Mouse (Mus musculus): ENCODE measurements around the gene Gm47995.
"Not testable (repeated sequence)": the region's sequence is repeated elsewhere in the genome, so short reads cannot be mapped to it uniquely, and the experiment has no call there.

Gene Gm47995

DNA sequence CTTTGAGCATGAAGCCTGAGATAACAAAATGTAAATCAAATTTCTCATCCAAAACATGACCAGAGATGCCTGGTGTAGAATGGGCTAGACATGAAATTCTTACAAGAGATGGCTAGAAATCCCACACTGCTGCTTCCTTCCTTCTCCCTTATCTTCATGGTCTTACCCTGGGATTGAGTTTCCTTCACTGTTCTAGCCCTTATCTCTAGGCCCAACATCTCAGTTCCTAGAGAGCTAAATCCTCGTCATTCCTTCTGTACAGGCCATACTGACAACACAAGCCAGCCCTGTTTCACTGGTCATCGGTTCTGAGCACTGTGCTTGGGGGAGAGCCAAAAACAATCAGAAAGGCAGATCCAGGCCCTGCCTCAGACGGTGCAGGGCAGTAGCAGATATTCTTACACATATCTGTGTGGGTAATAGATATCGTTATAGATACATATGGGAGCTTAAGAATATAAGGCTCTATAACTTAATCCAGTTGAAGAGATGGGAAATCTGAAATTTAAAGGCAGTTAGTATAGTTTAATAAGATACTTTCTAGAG is 11.3 kb upstream of the Gm47995 start:
- not testable (repeated sequence) for DNase-seq (ENCODE audit: low spot score)

DNA sequence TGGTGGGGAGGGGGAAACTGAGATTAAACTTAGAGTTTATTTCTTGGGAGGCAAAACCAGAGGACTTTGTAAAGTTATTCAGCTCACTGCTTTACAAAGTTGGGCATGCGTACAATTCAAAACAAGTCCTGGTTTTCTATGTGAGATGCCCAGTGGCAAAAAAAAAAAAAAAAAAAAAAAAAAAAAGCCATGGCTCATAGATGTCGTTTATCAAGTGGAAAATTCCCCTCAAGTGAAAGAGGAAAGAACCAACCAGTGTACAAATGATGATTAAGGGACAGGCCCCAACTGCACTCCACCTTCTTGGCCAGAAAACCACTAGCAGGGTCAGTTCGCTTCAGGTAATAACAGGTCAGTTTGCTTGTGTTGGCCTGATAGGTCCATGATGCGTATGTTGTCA is 9.8 kb upstream of the Gm47995 start:
- no peak for DNase-seq (ENCODE audit: low spot score)

DNA sequence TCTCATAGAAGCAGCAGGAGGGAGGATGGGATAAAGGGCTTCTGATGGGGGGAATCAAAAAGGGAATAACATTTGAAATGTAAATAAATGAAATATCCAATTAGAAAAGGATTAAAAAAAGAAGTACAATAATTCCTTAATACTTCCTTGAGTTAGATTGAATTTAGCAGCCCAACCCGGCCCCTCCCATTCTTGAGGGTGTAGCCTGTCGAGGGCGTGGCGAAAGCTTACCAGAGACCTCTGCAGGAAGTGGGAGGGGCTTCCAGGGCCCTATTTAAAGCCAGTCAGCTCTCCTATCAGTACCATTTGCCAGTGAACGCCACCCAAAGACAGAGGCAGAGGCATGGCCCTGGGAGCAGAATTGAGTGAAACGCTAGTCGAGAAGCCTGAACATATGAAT is 6.2 kb upstream of the Gm47995 start, which contains the start of gene Gm8947:
TSS of gene Gm8947 (plus strand) at position 302 of the 400 bp plus-strand sequence.
- not testable (repeated sequence) for DNase-seq (ENCODE audit: low spot score)

DNA sequence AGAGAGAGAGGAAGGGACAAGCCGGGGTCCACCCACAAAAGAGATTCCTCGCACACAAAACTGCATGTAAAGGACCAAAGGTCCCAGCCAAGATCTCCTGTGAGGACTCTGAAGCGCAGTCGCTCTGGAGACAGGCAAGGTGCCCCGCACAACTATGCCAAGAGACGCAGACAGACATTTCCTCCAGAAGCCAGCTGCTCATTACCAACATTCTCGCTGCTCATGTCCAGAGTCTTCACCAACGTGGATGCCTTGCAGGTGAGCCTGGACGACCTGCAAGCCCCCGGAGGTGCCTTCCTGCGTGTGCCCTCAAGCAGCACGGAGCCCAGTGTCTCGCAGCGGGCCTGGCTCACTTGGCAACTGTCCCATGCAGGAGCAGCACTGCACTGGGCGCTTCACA is 5.5 kb upstream of the Gm47995 start:
- DNase-seq (ENCODE audit: low spot score) = not testable (repeated sequence)

DNA sequence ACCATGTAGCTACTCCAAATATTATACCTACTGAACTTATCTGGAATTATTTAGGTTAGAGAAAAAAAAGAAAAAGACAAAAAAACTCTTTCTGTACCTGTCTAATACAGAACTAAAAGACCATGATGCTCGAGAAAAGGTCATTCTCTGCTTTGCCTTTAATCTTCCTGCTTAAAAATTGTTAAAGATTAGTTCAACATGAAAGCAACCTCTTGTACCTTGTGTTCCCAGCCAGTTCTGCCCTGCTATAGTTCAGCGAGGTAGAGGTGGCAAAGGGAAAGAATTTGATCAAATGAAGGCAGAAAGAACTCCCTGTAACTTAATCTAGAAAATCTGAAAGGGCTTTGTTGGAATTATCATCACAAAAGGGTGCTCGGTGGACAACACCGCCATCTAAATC is 2.3 kb upstream of the Gm47995 start:
- DNase-seq (ENCODE audit: low spot score) = not testable (repeated sequence)

DNA sequence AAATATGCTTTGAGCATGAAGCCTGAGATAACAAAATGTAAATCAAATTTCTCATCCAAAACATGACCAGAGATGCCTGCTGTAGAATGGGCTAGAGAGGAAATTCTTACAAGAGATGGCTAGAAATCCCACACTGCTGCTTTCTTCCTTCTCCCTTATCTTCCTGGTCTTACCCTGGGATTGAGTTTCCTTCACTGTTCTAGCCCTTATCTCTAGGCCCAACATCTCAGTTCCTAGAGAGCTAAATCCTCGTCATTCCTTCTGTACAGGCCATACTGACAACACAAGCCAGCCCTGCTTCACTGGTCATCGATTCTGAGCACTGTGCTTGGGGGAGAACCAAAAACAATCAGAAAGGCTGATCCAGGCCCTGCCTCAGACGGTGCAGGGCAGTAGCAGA is 1.6 kb upstream of the Gm47995 start:
- not testable (repeated sequence) for DNase-seq (ENCODE audit: low spot score)

DNA sequence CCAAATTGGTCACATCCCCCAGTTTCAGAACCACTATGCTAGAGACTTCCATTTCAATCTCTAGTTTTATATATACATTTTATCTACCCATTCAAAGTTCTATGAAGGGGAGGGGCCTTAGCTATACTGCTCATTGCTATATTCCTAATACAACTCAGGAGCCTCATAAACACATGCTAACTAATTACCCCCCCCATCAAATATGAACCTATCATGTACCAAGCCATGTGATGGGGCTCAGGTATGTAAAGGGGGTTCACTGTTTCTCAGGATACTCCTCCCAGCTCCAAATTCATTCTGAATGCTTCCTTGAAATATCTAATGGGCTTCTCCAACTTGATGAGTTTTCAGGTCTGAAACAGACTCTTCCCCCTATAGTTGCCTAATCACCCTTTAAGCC is 2.4 kb downstream of the Gm47995 start:
- DNase-seq (ENCODE audit: low spot score) = not testable (repeated sequence)

DNA sequence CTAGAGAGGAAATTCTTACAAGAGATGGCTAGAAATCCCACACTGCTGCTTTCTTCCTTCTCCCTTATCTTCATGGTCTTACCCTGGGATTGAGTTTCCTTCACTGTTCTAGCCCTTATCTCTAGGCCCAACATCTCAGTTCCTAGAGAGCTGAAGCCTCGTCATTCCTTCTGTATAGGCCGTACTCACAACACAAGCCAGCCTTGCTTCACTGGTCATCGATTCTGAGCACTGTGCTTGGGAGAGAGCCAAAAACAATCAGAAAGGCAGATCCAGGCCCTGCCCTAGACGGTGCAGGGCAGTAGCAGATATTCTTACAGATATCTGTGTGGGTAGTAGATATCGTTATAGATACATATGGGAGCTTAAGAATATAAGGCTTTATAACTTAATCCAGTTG is 4.5 kb downstream of the Gm47995 start:
- DNase-seq (ENCODE audit: low spot score) = not testable (repeated sequence)

DNA sequence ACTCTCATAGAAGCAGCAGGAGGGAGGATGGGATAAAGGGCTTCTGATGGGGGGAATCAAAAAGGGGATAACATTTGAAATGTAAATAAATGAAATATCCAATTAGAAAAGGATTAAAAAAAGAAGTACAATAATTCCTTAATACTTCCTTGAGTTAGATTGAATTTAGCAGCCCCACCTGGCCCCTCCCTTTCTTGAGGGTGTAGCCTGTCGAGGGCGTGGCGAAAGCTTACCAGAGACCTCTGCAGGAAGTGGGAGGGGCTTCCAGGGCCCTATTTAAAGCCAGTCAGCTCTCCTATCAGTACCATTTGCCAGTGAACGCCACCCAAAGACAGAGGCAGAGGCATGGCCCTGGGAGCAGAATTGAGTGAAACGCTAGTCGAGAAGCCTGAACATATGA is 5.6 kb downstream of the Gm47995 start, which contains the start of gene 3110040M04Rik:
TSS of gene 3110040M04Rik (plus strand) at position 304 of the 400 bp plus-strand sequence.
- not testable (repeated sequence) for DNase-seq (ENCODE audit: low spot score)

DNA sequence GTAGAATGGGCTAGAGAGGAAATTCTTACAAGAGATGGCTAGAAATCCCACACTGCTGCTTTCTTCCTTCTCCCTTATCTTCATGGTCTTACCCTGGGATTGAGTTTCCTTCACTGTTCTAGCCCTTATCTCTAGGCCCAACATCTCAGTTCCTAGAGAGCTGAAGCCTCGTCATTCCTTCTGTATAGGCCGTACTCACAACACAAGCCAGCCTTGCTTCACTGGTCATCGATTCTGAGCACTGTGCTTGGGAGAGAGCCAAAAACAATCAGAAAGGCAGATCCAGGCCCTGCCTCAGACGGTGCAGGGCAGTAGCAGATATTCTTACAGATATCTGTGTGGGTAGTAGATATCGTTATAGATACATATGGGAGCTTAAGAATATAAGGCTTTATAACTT is 10.2 kb downstream of the Gm47995 start:
- not testable (repeated sequence) for DNase-seq (ENCODE audit: low spot score)

DNA sequence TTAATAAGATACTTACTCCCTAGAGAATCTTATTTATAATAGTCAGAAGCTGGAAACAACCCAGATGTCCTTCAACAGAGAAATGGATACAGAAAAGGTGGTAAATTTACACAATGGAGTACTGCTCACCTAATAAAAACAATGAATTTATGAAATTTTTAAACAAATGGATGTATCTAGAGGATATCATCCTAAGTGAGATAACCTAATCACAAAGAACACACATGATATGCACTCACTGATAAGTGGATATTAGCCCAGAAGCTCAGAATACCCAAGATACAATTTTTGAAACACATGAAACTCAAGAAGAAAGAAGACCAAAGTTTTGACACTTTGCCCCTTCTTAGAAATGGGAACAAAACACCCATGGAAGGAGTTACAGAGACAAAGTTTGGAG is 10.7 kb downstream of the Gm47995 start:
- DNase-seq (ENCODE audit: low spot score) = not testable (repeated sequence)

DNA sequence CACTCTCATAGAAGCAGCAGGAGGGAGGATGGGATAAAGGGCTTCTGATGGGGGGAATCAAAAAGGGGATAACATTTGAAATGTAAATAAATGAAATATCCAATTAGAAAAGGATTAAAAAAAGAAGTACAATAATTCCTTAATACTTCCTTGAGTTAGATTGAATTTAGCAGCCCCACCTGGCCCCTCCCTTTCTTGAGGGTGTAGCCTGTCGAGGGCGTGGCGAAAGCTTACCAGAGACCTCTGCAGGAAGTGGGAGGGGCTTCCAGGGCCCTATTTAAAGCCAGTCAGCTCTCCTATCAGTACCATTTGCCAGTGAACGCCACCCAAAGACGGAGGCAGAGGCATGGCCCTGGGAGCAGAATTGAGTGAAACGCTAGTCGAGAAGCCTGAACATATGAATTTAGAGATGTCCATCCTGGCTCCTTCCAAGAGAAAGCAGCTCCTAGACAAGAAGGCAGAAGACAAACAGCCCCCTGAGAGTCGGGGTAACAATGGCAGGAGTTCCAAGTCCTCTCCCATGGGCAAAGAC is 11.6 kb downstream of the Gm47995 start, which contains the start of gene Gm47996:
TSS of gene Gm47996 (plus strand) at position 308 of the 532 bp plus-strand sequence.
- DNase-seq (ENCODE audit: low spot score) = not testable (repeated sequence)

DNA sequence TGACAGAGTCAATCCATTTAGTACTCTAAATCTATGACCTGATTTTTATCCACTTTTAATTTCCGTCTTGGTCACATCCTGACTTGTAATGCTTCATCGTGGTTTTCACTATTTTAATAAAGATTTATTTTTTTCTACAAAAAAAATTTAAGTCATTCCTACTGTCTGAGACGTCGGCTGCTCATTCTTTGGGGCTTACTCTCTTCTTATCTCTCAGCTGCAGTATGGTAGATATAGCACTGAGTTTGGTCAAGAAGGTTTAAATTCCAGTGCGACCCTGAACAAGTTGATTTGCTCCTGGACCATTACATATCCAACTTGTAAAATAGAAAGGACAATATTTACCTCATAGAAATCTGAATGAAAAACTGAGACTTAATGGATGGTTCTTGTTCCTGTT is 13.4 kb downstream of the Gm47995 start:
- not testable (repeated sequence) for DNase-seq (ENCODE audit: low spot score)

DNA sequence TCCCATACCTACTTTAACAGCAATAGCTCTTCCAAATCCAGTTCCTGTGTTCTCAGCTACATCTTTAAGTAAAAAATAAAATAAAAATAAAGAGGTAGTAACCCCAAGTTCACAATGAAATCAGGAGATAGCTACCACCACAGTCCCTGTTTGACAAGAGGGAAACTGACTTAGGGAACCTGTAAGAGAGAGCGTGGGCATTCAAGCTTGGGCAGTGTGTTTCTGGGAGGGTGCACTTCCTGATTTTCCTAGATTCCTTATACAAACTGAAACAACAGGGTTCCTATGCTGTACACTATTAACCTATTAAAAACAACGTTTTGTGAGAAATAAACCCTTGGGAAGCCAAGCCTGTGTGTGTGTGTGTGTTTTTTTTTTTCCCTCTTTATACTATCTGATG is 16.6 kb downstream of the Gm47995 start:
- DNase-seq (ENCODE audit: low spot score) = no peak

DNA sequence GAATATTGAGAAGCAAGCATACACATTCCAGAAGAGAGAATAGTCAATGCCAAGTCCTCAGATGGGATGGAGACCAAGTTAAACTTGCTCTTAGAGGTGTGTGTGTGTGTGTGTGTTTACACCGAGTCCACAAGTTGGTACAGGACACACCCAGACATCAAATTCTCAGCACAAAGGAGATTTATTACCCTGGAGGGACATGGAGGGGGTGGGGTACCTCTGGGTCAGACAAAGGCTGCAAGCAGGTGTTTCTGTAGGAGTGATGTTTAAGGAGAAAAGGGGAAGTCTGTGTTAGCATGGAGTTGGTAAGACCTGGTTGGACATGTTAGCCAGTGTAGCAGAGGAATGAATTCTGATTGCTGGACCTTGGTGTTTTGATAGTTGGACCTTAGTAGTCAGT is 17.7 kb downstream of the Gm47995 start:
- DNase-seq (ENCODE audit: low spot score) = no peak

DNA sequence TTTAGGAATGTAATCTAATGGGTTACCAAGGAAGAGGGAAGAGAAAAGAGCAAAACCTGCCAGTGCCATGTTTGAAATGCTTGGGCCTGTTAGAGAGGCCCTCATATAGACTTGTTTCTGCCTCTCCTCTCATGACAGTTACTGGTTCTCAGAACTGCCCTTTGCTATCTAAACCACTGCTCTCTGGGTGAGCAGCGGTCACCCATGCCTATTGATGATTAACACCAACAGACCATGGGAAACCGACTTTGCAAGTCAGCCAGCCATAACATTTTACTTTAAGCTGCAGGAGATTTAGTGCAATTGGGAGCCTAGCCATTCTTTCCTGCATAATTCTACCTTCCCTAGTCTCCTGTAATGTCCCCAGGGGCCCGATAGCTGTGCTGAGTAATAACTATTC is 18.2 kb downstream of the Gm47995 start:
- DNase-seq (ENCODE audit: low spot score) = no peak

DNA sequence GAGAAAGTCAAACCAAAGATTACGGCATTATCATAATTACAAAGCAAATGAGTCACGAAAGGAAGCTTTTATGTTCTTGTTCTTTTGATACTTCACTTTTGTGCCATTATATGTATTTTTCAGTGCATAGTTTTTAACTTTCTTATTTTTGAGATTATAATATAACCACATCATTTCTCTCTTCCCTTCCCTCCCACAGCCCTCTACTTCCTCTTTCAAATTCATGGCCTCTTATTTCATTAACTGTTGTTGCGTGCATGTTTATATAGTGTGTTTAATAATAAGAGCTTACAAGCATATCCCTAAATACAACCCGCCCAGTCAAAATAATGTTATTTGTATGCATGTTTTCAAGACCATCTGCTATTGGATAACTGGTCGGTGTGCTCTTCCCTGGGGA is 20.8 kb downstream of the Gm47995 start:
- no peak for DNase-seq (ENCODE audit: low spot score)

DNA sequence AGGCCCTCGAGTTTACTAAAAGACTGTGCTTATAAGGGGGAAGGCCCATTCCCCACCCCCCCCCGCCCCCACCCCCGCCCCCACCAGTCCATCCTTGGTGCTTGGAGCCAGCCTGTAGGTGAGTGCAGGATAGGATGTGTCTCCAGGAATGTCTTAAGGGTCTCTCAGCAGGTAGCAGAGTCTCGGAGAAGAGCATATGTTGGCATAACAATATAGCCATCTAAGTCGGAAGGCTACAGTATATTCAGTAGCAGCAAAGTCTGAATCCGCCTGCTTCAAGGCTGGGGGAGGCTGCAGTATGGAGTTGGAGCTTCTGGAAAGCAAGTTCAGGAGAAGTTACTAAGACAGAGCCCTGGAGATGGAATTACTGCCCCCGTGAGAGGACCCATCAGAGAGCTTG is 21.9 kb downstream of the Gm47995 start:
- DNase-seq (ENCODE audit: low spot score) = no peak

DNA sequence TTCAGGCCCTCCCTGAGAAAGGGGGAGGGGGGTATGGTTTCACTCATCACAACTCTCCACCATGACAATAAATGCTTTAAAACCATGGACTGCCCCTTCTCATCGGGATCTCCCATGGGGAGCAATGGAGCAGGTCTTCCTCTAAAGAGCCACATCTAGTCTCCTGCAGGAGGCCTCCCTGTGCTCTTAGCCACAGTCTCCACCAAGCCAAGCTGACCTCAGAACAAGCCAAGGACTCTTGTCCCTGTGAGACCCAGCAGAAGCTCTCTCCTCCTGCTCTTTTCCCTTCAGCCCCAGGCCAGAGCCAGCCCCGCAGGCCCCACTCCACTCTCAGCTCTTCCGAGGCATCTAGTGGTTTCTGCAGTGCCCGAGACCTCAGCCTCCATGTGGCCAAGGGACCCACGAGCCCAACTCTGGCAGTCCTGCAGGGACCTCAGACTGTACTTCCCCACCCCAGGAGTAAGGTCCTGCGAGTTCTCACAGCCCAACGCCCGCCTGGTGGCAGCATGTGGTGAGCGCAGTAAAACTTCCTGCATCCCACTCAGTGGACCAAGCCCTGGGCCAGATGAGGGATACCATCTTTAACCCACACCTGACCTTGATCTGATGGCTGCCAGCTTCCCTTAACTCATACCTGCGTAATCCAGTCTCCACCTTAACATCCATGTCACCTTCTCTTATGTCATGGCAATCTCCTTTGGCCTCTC is 24.5 kb downstream of the Gm47995 start:
- DNase-seq (ENCODE audit: low spot score) = no peak

DNA sequence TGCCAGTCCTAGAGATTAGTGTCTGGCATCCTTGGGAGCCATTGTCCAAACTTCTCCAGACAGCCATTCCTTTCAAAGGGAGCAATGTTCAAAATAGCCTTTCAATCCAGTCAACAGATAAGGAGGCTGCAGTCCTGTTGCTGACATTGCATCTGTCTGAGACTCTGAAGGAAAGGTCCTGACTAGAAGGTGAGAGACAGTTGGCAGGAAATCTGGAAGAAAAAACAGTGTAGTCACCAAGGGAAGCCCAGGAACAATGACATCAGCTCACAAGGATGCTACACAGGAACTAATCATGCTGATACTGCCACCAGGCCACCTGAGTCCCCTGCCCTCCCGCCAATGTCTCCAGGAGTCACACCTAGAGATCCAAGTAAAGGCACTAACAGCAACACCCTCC is 25.1 kb downstream of the Gm47995 start:
- DNase-seq (ENCODE audit: low spot score) = no peak

DNA sequence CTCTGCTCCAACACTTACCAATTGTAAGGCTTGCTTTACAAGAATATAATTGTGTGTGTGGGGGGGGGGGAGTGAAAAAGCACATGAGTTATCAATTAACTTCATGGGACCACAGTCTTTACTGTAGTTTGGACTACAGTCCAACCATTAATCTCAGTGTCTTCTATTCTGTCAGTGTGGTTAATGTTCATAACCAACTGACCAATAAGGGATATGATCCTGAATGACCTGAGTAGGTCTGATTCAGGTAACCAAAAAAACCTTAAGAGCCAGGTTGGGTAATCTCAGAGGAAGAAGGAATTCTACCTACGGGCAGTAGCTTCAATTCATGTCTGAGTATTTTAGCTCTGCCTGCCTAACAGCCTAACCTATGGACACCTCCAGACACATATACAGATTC is 26.3 kb downstream of the Gm47995 start:
- DNase-seq (ENCODE audit: low spot score) = no peak

DNA sequence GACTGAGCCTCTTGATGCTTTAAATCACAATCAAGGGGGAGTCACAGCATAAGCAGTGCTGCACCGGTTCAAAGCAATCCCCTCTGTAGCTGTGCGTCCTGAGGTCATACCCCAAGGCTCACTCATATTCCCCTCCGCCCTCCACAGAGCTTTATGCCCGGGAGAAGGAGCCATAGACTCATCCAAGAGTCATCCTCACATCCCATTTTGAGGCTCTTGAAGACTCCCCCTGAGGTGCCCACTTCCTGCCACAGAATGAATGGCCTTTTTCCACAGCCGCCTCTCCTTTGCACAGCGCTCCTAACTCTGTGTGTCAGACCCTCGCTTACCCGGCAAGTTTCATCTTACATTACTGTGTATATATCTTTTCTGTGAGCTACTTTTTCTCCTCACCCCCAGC is 29.3 kb downstream of the Gm47995 start:
- DNase-seq (ENCODE audit: low spot score) = no peak

DNA sequence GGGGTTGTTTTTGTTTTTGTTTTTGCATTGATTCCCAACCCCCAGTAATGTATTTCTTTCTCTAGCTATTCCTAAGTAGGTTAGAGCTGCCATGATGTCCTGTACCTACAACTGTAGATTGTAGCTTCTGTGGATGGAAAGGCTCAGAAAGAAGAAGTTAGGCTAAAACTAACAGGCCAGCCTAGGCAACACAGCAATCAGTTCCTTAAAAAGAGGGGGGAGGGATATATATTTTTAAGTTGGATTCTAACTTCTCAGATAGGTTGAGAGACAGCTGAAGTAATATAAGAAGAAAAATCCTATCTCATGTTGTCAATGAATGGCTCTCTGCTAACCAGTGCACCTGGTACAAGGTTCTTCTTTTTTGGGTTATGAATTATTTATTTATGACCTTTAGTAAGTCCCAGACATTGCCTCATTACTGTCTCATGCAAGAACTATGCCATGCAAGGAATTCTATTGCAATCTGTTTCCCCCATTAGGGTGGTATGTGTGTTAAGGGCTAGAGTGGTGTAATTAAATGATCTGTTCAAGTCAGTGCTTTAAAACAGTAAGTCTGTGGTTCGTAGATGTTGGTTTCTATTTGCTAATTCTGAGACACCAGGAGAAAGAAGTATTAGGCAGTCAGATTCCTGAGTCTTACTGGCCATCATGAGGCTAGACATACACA is 30.2 kb downstream of the Gm47995 start:
- no peak for DNase-seq (ENCODE audit: low spot score)
